10 mouse cellular contexts compared by ENCODE assay signal in the genomic region with DNA sequence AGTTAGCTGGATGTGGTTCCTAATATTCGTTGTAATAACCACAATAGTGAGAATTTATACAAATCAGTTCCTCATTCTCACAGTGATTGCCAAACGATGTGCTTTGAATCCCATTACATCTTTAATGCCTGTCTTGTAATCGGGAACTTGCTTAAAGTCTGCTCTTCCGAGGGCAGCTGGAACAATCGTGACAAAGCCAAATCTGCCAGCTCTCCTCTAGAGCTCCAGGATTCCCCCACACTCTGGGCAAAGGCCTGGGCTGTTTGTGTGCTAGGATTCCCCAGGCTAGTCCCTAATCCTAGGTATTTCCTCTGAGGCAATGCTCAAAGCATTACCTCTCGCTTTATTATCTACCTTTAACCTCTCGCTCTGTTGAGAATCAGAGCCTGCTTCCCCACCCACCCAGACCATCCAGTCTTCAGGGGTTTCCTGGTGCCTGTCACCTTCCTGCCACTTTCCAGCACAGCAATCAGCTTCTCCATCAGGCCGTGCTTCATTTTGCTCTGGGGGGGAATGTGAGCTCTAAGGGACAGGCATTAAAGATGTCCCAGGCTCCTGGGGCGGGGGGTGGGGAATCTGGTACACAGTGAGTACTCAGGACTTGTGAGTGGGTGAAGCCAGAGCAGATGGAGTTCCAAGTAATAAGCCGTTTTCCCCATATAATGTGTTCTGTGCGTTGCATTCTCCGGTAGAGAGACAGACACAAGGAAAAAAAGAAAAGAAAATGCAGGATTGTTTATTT. TPM values are rescaled to one million over a fixed set of nuclear protein-coding genes. Genes with fewer than 3 reads are reported as not detected.
DNase-seq lines count a peak whose midpoint lies in the region; ATAC-seq and TF ChIP-seq lines count a peak whose summit lies in the region.
"Had no signal": no experiment of that assay in that cellular context is flagged by ENCODE, and none has a peak within 500 bp of the region (broad histone marks: within the 10 kb centered on the region; RNA-seq: fewer than 3 reads in every experiment).

No protein-coding gene starts in this region.

- peaks cover 43% of the 10 kb centered on the region for H3K4me1 ChIP-seq in embryonic facial prominence, embryonic 12.5 days
- H3K4me1 ChIP-seq in lung, postnatal 0 days (ENCODE audit: insufficient read depth, low read depth, low read length) = peaks cover 17% of the 10 kb centered on the region

- H3K4me3 ChIP-seq in embryonic facial prominence, embryonic 12.5 days = no peak overlapping the region
- H3K4me3 ChIP-seq in lung, postnatal 0 days (ENCODE audit: low read depth, low read length) = no peak overlapping the region

- no peak for TF ChIP-seq EP300 in lung, postnatal 0 days (IDR thresholded peaks at IDR 0.05)

- H3K36me3 ChIP-seq in embryonic facial prominence, embryonic 12.5 days = peaks cover 12% of the 10 kb centered on the region
- H3K36me3 ChIP-seq in lung, postnatal 0 days (ENCODE audit: insufficient read depth, low read length) = no peaks in the 10 kb centered on the region

- peak overlapping the region; percentile 73 for H3K27ac ChIP-seq in embryonic facial prominence, embryonic 12.5 days
- peak overlapping the region; percentile 93 for H3K27ac ChIP-seq in lung, postnatal 0 days (ENCODE audit: low read length)

- no peak for TF ChIP-seq CTCF in lung, postnatal 0 days (IDR thresholded peaks at IDR 0.05)

- H3K27me3 ChIP-seq in embryonic facial prominence, embryonic 12.5 days = no peaks in the 10 kb centered on the region
- no peaks in the 10 kb centered on the region for H3K27me3 ChIP-seq in lung, postnatal 0 days (replicated peaks; ENCODE audit: insufficient read depth, low read length)

- WGBS in embryonic facial prominence, embryonic 12.5 days = 52% methylated on average over 12 of the region's 12 CpGs
- WGBS in lung, postnatal 0 days = 49% methylated on average over 12 of the region's 12 CpGs

- no peaks in the 10 kb centered on the region for H3K9me3 ChIP-seq in embryonic facial prominence, embryonic 12.5 days
- H3K9me3 ChIP-seq in lung, postnatal 0 days (ENCODE audit: low read length) = no peaks in the 10 kb centered on the region

- peak; percentile 24 for DNase-seq in adrenal gland, postnatal 14 days
- DNase-seq in adrenal gland, adult (ENCODE audit: inconsistent age in 2 of 2, low spot score in 1 of 2) = no peak
- peak; percentile 54 for DNase-seq in layer of hippocampus, adult 9-11 months
- DNase-seq in layer of hippocampus, adult 11-12 months (ENCODE audit: low spot score) = no peak
- peak; percentile 69 for DNase-seq in lung, postnatal 0 days (ENCODE audit: low spot score)
- DNase-seq in c-Kit-positive CD71-positive TER-119-positive erythroid progenitor cells, embryonic 14.5 days (ENCODE audit: low spot score) = no peak
- no peak for DNase-seq in gastrocnemius, postnatal 4 days (ENCODE audit: low spot score in 2 of 2)
- DNase-seq: cerebellum, adult 9-10 months; thymus, postnatal 4 days had no signal

- no peak overlapping the region for H3K4me2 ChIP-seq in embryonic facial prominence, embryonic 12.5 days (replicated peaks)
- peak overlapping the region; percentile 8; the same call in 1 of the 2 replicates for H3K4me2 ChIP-seq in lung, postnatal 0 days (replicated peaks; ENCODE audit: low read depth, low read length)

- ATAC-seq in embryonic facial prominence, embryonic 12.5 days (ENCODE audit: insufficient number of reproducible peaks, insufficient read depth, low FRiP score, low TSS enrichment) = no peak
- ATAC-seq in lung, postnatal 0 days = peak; percentile 26; the same call in 1 of the 2 replicates

- H3K9ac ChIP-seq in embryonic facial prominence, embryonic 12.5 days = 0 out of 2 replicates have a peak overlapping the region, but pooled peaks have one; percentile 33
- H3K9ac ChIP-seq in lung, postnatal 0 days (replicated peaks; ENCODE audit: low read depth) = 0 out of 2 replicates have a peak overlapping the region, but pooled peaks have one; percentile 9

RNA-seq across cellular contexts. Expression of gene Mertk, which starts 47.3 kb away (rescaled TPM):
- total RNA-seq in adrenal gland, postnatal 14 days (2021) = 11.7 and 14.0 TPM in 2 replicates
- 14.0 and 15.0 TPM in 2 replicates for polyA plus RNA-seq in embryonic facial prominence, embryonic 12.5 days (2016; fragmentation: Nextera tagmentation; extraction: Ambion mirVana)
- polyA plus RNA-seq in lung, postnatal 0 days (2015; fragmentation: Nextera tagmentation; extraction: Ambion mirVana) = 8.3 and 10.4 TPM in 2 replicates
- total RNA-seq in gastrocnemius, postnatal 4 days (2021) = 1 to 10 TPM; 4.7 to 5.8 TPM

RNA-seq across cellular contexts. Expression of gene Anapc1, which starts 58.9 kb away (rescaled TPM):
- total RNA-seq in adrenal gland, postnatal 14 days (2021) = 75.0 and 76.9 TPM in 2 replicates
- 84.0 and 86.6 TPM in 2 replicates for polyA plus RNA-seq in embryonic facial prominence, embryonic 12.5 days (2016; fragmentation: Nextera tagmentation; extraction: Ambion mirVana)
- polyA plus RNA-seq in lung, postnatal 0 days (2015; fragmentation: Nextera tagmentation; extraction: Ambion mirVana) = 15.9 and 20.4 TPM in 2 replicates
- 10 to 100 TPM; 66.8 to 74.1 TPM for total RNA-seq in gastrocnemius, postnatal 4 days (2021)

Comparison
In these comparisons a context has a peak if more than half of its experiments do, and no peak if none do; other contexts are left out.
1. DNase-seq: peak in adrenal gland, postnatal 14 days (single experiment), layer of hippocampus, adult 9-11 months (single experiment) and lung, postnatal 0 days (single experiment); none in adrenal gland, adult (0 of 2), layer of hippocampus, adult 11-12 months (single experiment), c-Kit-positive CD71-positive TER-119-positive erythroid progenitor cells, embryonic 14.5 days (single experiment) and gastrocnemius, postnatal 4 days (0 of 2).